Mouse (Mus musculus): ENCODE measurements at regions not wholly inside any gene's neighbourhood (a gene's known extent, or its start where the extent isn't known, plus 50 kb on each side); places are given as distances from the start of the nearest gene placed in this dataset.

DNA sequence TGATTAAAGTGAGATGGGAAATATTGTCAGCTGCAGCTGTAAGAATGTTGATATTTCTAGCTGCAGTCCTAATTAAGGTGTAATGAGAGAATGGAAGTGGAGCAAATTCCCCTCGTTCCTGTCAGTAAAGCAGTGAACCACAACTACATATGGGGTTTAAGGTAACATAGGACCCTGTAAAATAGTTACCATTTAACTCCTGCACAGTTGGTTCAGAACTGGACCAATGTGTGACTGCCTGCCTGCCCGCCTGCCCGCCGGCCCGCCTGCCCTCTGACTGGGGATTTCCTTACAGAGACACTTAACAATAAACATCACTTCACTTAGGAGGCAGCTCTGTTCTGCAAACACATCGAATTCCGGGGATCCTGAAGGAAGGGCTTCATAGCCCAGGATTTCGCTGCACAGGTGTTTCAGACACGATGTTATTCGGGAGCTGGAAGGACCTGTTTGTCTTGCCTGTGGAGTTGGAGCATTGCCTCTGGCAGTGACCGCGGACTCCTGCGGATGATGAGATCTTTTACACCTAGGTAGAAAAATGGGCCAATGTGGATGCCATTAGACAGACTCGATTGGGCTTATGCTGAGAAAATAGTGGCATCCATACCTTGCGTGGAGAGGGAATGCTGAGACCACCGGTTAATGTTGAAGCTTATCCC, 670.7 kb upstream of the Zeb2 start:
- Histone ChIP-seq H3K4me2 (replicated peaks; ENCODE audit: low read depth, low read length) (peak overlapping the region; percentile 39), H3K27ac (ENCODE audit: low read length) (peak overlapping the region; percentile 34; the same call in 1 of the 2 replicates), H3K4me3 (ENCODE audit: low read length) (peak overlapping the region; percentile 9), H3K27me3 (ENCODE audit: insufficient read depth, low read length) (no peaks in the 10 kb centered on the region), H3K4me1 (ENCODE audit: insufficient read depth, low read length) (peaks cover 11% of the 10 kb centered on the region; the same call in 1 of the 2 replicates), H3K36me3 (ENCODE audit: insufficient read depth, low read length) (no peaks in the 10 kb centered on the region), H3K9ac (replicated peaks; ENCODE audit: low read length) (no peak overlapping the region), H3K9me3 (ENCODE audit: low read length) (no peaks in the 10 kb centered on the region)
- peak; percentile 94 for ATAC-seq (ENCODE audit: low FRiP score, low TSS enrichment)
- WGBS: 30% methylated on average over 16 of the region's 16 CpGs

GRCm38 (mm10) chr2:45786787-45787186, 669.6 kb upstream of the Zeb2 start:
- Histone ChIP-seq H3K27me3 (ENCODE audit: insufficient read depth, low read length) (no peaks in the 10 kb centered on the region), H3K4me2 (replicated peaks; ENCODE audit: low read depth, low read length) (no peak overlapping the region), H3K4me3 (ENCODE audit: low read length) (no peak overlapping the region), H3K36me3 (ENCODE audit: insufficient read depth, low read length) (no peaks in the 10 kb centered on the region), H3K4me1 (ENCODE audit: insufficient read depth, low read length) (peaks cover 11% of the 10 kb centered on the region; the same call in 1 of the 2 replicates), H3K9ac (replicated peaks; ENCODE audit: low read length) (no peak overlapping the region), H3K27ac (ENCODE audit: low read length) (no peak overlapping the region), H3K9me3 (ENCODE audit: low read length) (no peaks in the 10 kb centered on the region)
- 30% methylated on average over 6 of the region's 6 CpGs for WGBS
- no peak; the same call in 1 of the 2 replicates for ATAC-seq (ENCODE audit: low FRiP score, low TSS enrichment)

DNA sequence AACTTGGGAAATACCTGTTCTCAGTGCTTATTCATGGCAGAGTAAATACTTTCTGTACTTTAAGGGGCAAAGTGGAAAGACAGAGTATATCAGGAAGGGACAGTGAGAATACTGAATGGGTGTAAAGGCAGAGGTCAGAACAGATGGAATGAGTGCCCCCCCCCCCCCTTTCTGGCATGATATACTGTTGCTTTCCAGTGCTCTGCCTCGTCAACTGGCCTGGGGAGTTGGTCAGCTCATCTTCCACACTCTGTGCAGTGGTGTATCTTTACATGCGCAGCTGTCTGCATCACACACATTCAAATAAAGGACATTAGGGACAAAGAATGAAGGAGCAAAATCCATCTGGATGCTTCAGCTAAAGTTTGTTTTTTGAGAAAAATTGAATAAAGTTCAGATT, 668.5 kb upstream of the Zeb2 start:
- WGBS: 54% methylated on average over 2 of the region's 2 CpGs
- Histone ChIP-seq H3K27me3 (ENCODE audit: insufficient read depth, low read length) (no peaks in the 10 kb centered on the region), H3K4me3 (ENCODE audit: low read length) (no peak overlapping the region), H3K4me1 (ENCODE audit: insufficient read depth, low read length) (peaks cover 11% of the 10 kb centered on the region; the same call in 1 of the 2 replicates), H3K27ac (ENCODE audit: low read length) (no peak overlapping the region), H3K9ac (replicated peaks; ENCODE audit: low read length) (no peak overlapping the region), H3K36me3 (ENCODE audit: insufficient read depth, low read length) (no peaks in the 10 kb centered on the region), H3K4me2 (replicated peaks; ENCODE audit: low read depth, low read length) (no peak overlapping the region), H3K9me3 (ENCODE audit: low read length) (no peaks in the 10 kb centered on the region)
- ATAC-seq (ENCODE audit: low FRiP score, low TSS enrichment): 0 out of 2 replicates have a peak, but pooled peaks have one; percentile 64

DNA sequence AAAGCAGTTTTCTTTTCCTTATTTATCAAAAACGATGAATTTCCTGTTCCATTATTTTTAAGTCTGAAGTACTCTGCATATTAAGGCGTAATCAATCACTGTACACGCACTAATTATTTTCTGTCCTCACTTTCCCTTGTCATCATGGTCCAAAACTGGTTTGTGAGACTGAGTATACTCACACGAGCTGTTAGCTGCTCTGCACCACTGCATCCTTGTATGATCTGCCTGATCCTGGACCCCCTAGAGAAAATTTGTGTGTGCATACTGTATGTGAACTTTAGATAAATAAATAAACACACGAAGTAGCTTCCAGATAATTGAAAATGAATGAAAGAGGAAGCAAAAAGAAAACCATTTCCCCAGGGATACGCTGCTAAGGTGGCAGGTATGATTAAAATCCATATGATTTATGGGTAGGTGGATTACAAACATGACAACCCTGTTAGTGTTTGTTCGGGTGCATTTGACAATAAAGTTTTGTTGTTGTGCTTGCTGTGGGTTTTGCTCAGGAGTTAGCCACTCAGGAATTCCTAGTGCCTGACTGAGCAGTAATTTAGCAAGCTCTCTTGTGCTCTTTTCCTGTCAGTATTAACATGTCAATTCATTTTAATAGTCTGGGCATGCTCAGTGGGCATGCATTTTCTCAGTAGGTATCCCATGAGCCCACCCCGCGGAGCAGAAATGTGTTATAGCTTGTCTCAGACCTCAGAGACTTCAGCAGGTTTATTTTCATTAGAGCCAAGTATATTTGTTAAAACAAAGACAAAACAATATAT, 666.6 kb upstream of the Zeb2 start:
- H3K9me3 ChIP-seq (ENCODE audit: low read length): no peaks in the 10 kb centered on the region
- no peak overlapping the region for H3K4me3 ChIP-seq (ENCODE audit: low read length)
- no peaks in the 10 kb centered on the region for H3K27me3 ChIP-seq (ENCODE audit: insufficient read depth, low read length)
- peaks cover 11% of the 10 kb centered on the region; the same call in 1 of the 2 replicates for H3K4me1 ChIP-seq (ENCODE audit: insufficient read depth, low read length)
- no peaks in the 10 kb centered on the region for H3K36me3 ChIP-seq (ENCODE audit: insufficient read depth, low read length)
- 69% methylated on average over 9 of the region's 9 CpGs for WGBS
- no peak overlapping the region for H3K27ac ChIP-seq (ENCODE audit: low read length)
- no peak overlapping the region for H3K9ac ChIP-seq (replicated peaks; ENCODE audit: low read length)
- H3K4me2 ChIP-seq (replicated peaks; ENCODE audit: low read depth, low read length): no peak overlapping the region
- ATAC-seq (ENCODE audit: low FRiP score, low TSS enrichment): no peak

- no peak overlapping the region for H3K27ac ChIP-seq (ENCODE audit: low read length)
- no peaks in the 10 kb centered on the region for H3K27me3 ChIP-seq (ENCODE audit: insufficient read depth, low read length)
- no peak for ATAC-seq (ENCODE audit: low FRiP score, low TSS enrichment)
- no peaks in the 10 kb centered on the region for H3K4me1 ChIP-seq (ENCODE audit: insufficient read depth, low read length)
- no peaks in the 10 kb centered on the region for H3K9me3 ChIP-seq (ENCODE audit: low read length)
- WGBS: 88% methylated on average over 7 of the region's 7 CpGs
- H3K36me3 ChIP-seq (ENCODE audit: insufficient read depth, low read length): no peaks in the 10 kb centered on the region
- no peak overlapping the region for H3K9ac ChIP-seq (replicated peaks; ENCODE audit: low read length)
- H3K4me3 ChIP-seq (ENCODE audit: low read length): no peak overlapping the region
- no peak overlapping the region for H3K4me2 ChIP-seq (replicated peaks; ENCODE audit: low read depth, low read length)
Measured at GRCm38 (mm10) chr2:45777466-45777865, 660.3 kb upstream of the Zeb2 start.

DNA sequence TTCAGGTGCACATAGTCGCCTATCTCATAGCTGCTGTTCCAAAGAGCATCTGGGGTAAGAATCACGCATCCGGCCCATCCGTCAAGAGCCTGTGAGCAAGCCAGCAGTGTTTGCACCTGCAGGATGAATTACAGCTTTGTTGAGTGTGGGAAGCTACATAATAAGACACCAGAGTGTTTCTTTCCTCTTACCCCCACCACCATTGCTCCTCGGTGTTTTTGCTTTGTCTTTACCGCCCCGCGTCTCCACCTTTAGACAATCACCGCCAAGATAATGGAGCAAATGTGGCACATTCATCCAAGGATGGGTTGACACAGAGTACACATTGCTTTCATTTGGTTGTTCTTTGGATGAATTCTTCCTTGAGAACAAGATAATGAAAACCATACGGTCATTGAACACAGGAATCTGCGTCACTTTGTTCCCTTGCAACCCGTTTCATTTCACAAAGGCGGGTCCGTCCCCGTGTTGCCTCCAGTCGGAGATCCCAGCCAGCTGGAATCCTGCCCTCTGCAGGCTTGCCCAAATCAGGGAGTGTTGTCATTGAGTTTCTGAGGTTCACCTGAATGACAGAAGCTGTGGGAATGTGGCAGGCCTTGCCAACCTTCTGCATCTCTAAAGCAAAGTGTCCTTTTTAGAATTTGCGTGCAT, 659.4 kb upstream of the Zeb2 start:
- 85% methylated on average over 17 of the region's 17 CpGs for WGBS
- Histone ChIP-seq H3K27me3 (ENCODE audit: insufficient read depth, low read length) (no peaks in the 10 kb centered on the region), H3K9ac (replicated peaks; ENCODE audit: low read length) (no peak overlapping the region), H3K4me3 (ENCODE audit: low read length) (no peak overlapping the region), H3K4me2 (replicated peaks; ENCODE audit: low read depth, low read length) (no peak overlapping the region), H3K36me3 (ENCODE audit: insufficient read depth, low read length) (no peaks in the 10 kb centered on the region), H3K4me1 (ENCODE audit: insufficient read depth, low read length) (no peaks in the 10 kb centered on the region), H3K9me3 (ENCODE audit: low read length) (no peaks in the 10 kb centered on the region), H3K27ac (ENCODE audit: low read length) (no peak overlapping the region)
- ATAC-seq (ENCODE audit: low FRiP score, low TSS enrichment): no peak

DNA sequence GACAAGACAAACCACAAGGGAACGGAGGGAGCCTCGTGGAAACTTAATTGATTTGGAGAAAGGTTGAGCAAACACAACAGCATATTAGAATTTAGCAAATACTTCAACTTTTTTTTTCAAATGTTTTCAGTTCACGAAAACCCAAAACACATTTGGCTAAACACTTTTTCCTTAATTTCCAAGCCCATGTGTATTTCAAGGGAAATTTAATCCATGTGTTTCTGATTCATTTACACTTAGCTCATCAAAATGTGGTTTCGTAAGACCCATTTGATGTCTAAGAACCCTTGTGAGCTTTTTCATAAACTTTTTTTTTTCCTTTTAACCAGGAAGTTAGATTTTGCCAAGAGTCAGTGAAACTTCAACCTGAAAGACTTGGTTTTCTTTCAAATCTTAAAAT, 658.5 kb upstream of the Zeb2 start:
- Histone ChIP-seq H3K27me3 (ENCODE audit: insufficient read depth, low read length) (no peaks in the 10 kb centered on the region), H3K4me2 (replicated peaks; ENCODE audit: low read depth, low read length) (no peak overlapping the region), H3K9me3 (ENCODE audit: low read length) (no peaks in the 10 kb centered on the region), H3K4me1 (ENCODE audit: insufficient read depth, low read length) (no peaks in the 10 kb centered on the region), H3K4me3 (ENCODE audit: low read length) (no peak overlapping the region), H3K9ac (replicated peaks; ENCODE audit: low read length) (no peak overlapping the region), H3K36me3 (ENCODE audit: insufficient read depth, low read length) (no peaks in the 10 kb centered on the region), H3K27ac (ENCODE audit: low read length) (no peak overlapping the region)
- 74% methylated on average over 4 of the region's 4 CpGs for WGBS
- no peak for ATAC-seq (ENCODE audit: low FRiP score, low TSS enrichment)

DNA sequence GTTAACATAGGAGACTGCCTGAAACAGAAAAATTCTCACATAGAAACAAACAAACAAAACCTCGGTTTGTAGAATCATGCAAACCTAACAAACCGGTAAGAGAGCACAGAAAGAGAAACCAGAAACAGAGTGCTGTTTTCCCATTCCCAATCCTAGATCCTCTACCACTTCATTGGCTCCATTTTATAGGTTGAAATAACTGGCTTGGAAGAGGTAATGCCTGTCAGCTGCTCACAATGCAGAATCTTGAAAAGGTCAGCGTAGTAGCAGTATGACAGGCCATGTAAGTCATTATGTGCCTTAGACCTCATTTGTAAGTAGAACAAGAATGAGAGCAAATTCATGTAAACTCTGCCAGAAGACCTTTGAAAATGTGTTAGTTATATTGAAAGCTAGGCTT, 657.2 kb upstream of the Zeb2 start:
- Histone ChIP-seq H3K27me3 (ENCODE audit: insufficient read depth, low read length) (no peaks in the 10 kb centered on the region), H3K4me1 (ENCODE audit: insufficient read depth, low read length) (no peaks in the 10 kb centered on the region), H3K9me3 (ENCODE audit: low read length) (no peaks in the 10 kb centered on the region), H3K4me3 (ENCODE audit: low read length) (no peak overlapping the region), H3K27ac (ENCODE audit: low read length) (no peak overlapping the region), H3K9ac (replicated peaks; ENCODE audit: low read length) (no peak overlapping the region), H3K36me3 (ENCODE audit: insufficient read depth, low read length) (no peaks in the 10 kb centered on the region), H3K4me2 (replicated peaks; ENCODE audit: low read depth, low read length) (no peak overlapping the region)
- no peak for ATAC-seq (ENCODE audit: low FRiP score, low TSS enrichment)
- 91% methylated on average over 3 of the region's 3 CpGs for WGBS

DNA sequence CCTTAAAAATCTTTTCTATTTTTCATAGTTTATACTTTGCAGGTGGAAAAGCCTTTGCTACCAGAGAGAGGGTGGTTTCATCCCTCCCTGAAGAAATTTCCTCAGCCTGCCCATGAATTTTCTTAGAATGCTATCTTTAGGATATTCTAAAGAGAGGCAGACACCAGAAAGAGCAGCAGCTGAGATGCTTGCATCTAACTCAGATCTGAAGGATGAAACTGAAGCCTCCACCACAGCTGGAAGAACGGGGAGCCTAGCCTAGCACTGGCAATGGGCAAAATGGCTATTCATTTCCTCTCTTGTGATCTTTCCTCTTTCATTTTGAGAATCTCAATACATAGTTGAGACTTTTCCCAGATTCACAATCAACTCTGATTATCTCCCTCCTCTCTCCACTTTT, 640.0 kb upstream of the Zeb2 start:
- no peak for ATAC-seq (ENCODE audit: low FRiP score, low TSS enrichment)
- Histone ChIP-seq H3K9ac (replicated peaks; ENCODE audit: low read length) (no peak overlapping the region), H3K27ac (ENCODE audit: low read length) (no peak overlapping the region), H3K27me3 (ENCODE audit: insufficient read depth, low read length) (no peaks in the 10 kb centered on the region), H3K4me1 (ENCODE audit: insufficient read depth, low read length) (no peaks in the 10 kb centered on the region), H3K9me3 (ENCODE audit: low read length) (no peaks in the 10 kb centered on the region), H3K4me3 (ENCODE audit: low read length) (no peak overlapping the region), H3K36me3 (ENCODE audit: insufficient read depth, low read length) (no peaks in the 10 kb centered on the region), H3K4me2 (replicated peaks; ENCODE audit: low read depth, low read length) (no peak overlapping the region)
- WGBS: 73% methylated on average over 1 of the region's 1 CpGs

DNA sequence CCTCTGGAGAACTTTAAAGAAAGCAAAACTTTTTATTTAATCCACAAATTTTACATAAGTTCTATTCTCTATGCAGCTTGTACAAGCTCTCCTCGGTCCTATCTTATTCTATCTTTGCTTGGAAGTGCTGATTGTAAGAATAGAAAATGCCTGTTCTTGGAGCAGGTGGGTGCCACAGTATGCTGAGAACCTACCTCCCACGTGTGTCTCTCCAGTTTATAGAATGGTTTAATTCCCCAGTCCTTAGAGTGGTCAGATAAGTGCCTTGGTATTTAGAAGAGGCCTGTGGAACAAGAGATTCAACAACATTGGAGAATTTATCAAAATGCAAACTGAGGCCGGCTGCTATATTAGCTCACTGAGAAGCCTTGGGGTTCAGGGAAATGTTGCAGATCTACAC, 639.2 kb upstream of the Zeb2 start:
- Histone ChIP-seq H3K36me3 (ENCODE audit: insufficient read depth, low read length) (no peaks in the 10 kb centered on the region), H3K27me3 (ENCODE audit: insufficient read depth, low read length) (no peaks in the 10 kb centered on the region), H3K4me2 (replicated peaks; ENCODE audit: low read depth, low read length) (no peak overlapping the region), H3K4me1 (ENCODE audit: insufficient read depth, low read length) (no peaks in the 10 kb centered on the region), H3K9ac (replicated peaks; ENCODE audit: low read length) (no peak overlapping the region), H3K9me3 (ENCODE audit: low read length) (no peaks in the 10 kb centered on the region), H3K27ac (ENCODE audit: low read length) (no peak overlapping the region), H3K4me3 (ENCODE audit: low read length) (no peak overlapping the region)
- ATAC-seq (ENCODE audit: low FRiP score, low TSS enrichment): no peak
- 77% methylated on average over 3 of the region's 3 CpGs for WGBS
